Mouse (Mus musculus): Measurements from ENCODE around the gene Edem1.
"Not testable (repeated sequence)": the region's sequence is repeated elsewhere in the genome, so short reads cannot be mapped to it uniquely, and the experiment has no call there.

The Edem1 gene

GRCm38 (mm10) chr6:108829386-108830370, 1.2 kb downstream of the Edem1 start:
- no peak for DNase-seq (ENCODE audit: low read depth)

DNA sequence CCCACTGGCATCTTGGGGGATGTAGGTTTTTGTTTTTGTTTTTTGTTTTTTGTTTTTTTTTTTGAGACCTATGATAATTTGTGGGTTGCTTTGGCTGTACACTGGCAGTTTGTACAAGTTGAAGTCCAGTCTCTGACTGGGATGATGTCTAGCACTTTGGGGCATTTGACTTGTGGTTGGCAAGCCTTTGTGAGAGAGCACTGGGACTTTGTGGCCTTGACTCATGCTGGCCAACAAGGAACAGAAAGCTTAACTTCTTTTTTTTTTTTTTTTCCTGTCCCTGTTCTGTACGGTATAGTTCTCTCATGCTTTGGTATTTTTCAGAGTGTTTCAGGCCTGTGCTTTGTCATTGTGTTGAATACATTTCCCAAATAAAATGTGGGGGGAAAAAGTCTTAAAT, 3.7 kb downstream of the Edem1 start:
- DNase-seq (ENCODE audit: low read depth), result no peak

DNA sequence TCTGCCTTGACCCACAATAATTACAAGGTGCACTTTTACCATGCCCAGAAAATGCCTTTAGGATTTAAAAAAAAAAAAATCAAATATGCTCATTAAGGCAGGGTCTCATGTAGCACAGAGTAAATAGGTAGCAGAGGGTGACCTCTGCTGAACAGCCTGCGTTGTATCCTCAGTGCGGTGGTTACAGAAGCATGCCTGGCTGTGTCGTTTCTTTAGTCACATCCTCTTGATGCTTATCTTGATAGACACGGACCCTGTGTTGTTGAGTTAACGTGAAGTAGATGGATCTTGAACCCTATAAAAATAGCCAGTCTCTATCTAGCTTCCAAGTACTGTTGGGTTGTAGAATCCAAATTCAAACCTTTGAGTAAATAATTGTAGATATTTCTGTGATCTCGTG, 4.5 kb downstream of the Edem1 start:
- no peak for DNase-seq (ENCODE audit: low read depth)

DNA sequence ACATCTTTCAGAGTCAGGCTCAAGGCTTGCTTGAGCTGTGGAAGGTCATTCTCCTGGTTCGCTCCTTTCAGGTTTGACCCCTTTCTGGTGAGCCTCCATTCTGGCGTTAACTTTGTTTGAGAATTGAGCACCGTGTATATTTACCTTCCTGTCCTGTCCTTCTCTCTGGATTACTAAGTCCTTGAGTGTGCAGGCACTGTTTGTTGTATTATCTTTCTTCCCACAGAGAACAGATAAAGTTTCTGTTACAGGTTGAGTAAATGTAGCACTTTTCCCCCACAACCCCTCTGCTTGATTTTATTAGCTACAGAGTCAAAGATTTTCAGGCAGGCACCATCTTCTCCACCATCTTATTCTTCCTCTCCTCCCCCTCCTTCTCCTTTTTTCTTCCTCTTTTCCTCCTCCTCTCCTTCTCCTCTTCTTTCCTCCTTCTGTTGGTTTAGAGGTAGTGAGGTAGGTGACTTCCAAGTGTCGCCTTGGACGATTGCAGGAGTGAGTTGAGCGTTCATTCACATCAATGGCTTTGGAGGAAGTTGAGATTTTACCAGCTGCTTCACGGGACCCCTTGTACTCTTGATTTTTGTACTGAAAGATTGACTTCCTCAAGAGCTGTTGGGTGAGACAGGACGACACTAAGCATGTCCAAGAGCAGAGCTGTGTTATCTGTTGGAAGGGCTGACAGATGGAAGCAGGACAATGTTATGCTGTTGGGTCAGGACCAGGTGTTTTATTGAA, 5.7 kb downstream of the Edem1 start:
- no peak for DNase-seq (ENCODE audit: low read depth)

- DNase-seq (ENCODE audit: low read depth), result peak; percentile 56
These were observed 7.6 kb downstream of the Edem1 start for GRCm38 (mm10) chr6:108835765-108836691.

DNA sequence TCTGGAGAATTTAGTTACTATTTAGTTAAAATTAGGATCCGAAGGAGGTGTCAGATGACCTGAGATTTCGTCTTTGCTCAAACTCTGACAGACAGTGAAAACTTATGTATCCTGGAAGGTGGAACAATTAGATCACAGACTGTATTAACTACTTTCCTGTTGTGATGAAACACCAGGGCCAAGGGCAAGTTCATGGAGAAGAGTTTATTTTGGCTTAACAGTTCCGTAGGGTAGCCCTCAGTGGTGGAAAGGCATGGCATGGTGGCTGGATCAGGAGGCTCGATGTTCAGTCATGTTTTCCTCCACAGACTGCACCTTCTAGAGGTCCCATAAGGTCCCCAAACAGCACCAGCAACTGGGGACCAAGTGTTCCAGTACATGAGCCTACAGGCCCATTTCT, 8.6 kb downstream of the Edem1 start:
- no peak for DNase-seq (ENCODE audit: low read depth)

- no peak for DNase-seq (ENCODE audit: low read depth)
These were observed 9.5 kb downstream of the Edem1 start for GRCm38 (mm10) chr6:108837958-108838357.

DNA sequence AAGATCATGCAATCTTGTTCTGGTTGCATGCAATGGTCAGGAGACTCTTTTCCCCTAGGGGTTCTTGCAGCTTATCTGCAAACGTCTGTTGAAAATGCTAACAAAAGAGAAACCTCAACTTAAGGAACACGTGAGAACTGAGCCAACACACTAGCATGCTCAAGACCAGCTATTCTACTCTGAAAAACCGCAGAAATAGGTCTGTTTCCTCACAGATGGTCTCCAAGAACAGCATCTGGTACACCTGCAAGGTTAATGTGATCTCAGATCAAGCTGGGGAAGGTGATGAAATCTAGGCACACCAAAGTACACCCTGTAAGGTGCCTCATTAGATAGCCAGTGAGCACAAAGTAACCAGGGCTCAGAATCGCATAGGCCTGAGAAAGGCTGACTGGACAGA, 11.0 kb downstream of the Edem1 start:
- no peak for DNase-seq (ENCODE audit: low read depth)

GRCm38 (mm10) chr6:108840861-108841640, 12.6 kb downstream of the Edem1 start:
- DNase-seq (ENCODE audit: low read depth), result no peak

DNA sequence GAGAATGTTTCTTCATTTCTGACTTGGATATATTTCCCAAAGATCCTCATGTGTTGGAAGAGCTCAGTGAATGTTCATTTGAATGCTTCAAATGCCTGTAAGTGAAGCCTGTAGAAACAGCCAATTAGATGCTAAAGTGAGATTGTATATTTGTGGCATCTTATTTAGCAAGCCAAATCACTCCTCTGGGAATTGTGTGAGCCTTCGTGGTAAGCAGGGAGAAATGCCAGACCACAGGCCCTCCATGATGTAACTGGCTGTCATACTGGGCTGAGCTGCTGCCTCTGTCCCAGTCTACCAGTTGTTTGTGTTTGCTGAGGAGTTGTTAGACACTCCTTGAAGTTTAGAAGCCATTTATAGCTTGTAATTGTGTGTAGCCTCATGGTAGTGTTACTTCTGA, 15.2 kb downstream of the Edem1 start:
- no peak for DNase-seq (ENCODE audit: low read depth)

- DNase-seq (ENCODE audit: low read depth), result no peak
These were observed 15.7 kb downstream of the Edem1 start for GRCm38 (mm10) chr6:108844093-108844492.

DNA sequence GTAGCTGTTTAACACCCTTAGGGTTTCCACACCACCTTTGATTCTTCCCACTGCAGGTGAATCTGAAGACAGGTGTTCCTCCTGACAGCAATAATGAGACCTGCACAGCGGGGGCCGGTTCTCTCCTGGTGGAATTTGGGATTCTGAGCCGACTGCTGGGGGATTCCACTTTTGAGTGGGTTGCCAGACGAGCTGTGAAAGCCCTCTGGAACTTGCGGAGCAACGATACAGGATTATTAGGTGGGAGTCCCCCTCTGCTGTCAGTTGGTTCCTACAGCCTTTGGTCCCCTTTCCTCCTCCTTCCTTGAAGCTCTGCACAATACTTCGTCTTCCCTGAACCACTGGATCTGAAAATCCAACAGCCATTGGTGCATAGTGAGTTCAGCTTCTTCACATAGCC, 16.3 kb downstream of the Edem1 start:
- DNase-seq (ENCODE audit: low read depth), result no peak

GRCm38 (mm10) chr6:108852088-108852670, 23.7 kb downstream of the Edem1 start:
- no peak for DNase-seq (ENCODE audit: low read depth)

GRCm38 (mm10) chr6:108852986-108853385, 24.5 kb downstream of the Edem1 start:
- DNase-seq (ENCODE audit: low read depth), result no peak

GRCm38 (mm10) chr6:108858583-108858982, 30.1 kb downstream of the Edem1 start:
- DNase-seq (ENCODE audit: low read depth), result no peak

GRCm38 (mm10) chr6:108861226-108861625, 32.8 kb downstream of the Edem1 start:
- DNase-seq (ENCODE audit: low read depth), result no peak

- DNase-seq (ENCODE audit: low read depth), result no peak
These were observed 34.1 kb downstream of the Edem1 start for GRCm38 (mm10) chr6:108862548-108862947.

DNA sequence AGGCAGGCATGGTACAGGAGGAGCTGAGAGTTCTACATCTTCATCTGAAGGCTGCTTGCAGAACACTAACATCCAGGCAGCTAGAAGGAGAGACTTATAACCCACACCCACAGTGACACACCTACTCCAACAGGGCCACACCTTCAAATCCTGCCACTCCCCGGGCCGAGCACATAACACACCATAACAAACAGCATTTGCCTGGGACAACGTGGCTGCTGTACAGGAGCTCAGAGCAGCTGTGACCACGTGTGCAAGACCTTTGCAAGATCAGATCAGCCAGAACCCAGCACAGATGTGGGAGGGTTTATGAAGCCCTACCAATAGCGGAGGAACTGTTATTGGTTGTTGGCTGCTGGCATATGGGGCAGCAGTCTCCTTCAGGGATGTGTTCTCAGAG, 37.9 kb downstream of the Edem1 start:
- DNase-seq (ENCODE audit: low read depth), result no peak

DNA sequence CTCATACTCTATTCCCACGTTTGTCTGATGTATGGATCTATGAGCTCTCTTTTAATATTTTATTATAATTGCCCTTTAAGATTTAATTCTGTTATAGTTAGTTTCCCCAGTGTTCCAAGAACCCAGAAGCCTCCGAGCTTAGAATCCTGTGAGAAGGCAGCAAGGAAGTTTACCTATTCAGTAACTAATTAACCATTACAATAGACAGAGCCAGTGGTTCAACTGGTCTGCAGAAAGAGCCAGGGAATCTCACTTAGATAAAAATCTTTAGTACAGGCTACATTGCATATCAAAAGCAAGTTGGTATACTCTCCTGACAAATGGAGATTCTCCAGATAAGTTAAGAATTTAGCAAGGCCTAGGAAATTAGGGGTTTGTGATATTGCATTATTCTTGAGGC, 40.6 kb downstream of the Edem1 start:
- DNase-seq (ENCODE audit: low read depth), result not testable (repeated sequence)

- no peak for DNase-seq (ENCODE audit: low read depth)
These were observed 42.0 kb downstream of the Edem1 start for GRCm38 (mm10) chr6:108870421-108870820.

DNA sequence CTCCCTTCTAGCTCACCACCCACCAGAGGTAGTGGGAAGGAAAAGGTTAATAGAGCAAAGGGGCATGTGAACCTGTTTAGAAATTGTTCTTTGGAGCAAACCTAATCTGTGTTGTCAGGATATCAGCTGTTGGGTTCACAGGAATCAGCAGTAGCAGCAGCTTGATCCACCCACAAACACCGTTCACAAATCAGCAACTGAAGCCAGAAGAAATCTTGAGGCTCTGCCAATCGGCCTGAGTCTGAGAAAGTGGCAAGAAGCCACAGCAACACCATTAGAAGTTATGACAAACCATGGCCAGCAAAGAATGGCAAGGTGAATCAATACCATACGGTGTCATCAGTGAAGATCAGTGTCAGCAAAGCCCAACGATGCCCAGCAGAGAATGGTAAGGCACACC, 42.8 kb downstream of the Edem1 start:
- DNase-seq (ENCODE audit: low read depth), result no peak

Data from c-Kit-positive CD71-negative TER-119-negative erythroid progenitor cells, embryonic 14.5 days (primary cell).